In genomic region chr8:122854388-122854787, GRCm38 (mm10) we compare ENCODE assay signal across 23 mouse cellular contexts. TPM values are rescaled to one million over a fixed set of nuclear protein-coding genes. Genes with fewer than 3 reads are reported as not detected.
A peak's percentile ranks its signal among the peaks of the same experiment; 100 is the strongest.
DNase-seq lines count a peak whose midpoint lies in the region; ATAC-seq lines count a peak whose summit lies in the region.
"Had no signal": no experiment of that assay in that cellular context is flagged by ENCODE, and none has a peak within 500 bp of the region (broad histone marks: within the 10 kb centered on the region; RNA-seq: fewer than 3 reads in every experiment).

No protein-coding gene starts in this region.

- no peak for ATAC-seq in hindbrain, embryonic 16.5 days
- ATAC-seq: forebrain, embryonic 15.5 days; intestine, postnatal 0 days; Patski had no signal

- H3K27ac ChIP-seq in hindbrain, embryonic 10.5 days: peak overlapping the region; percentile 72; the same call in 1 of the 2 replicates
- no peak overlapping the region for H3K27ac ChIP-seq in hindbrain, embryonic 16.5 days (ENCODE audit: low read depth, low read length)
- H3K27ac ChIP-seq in limb, embryonic 10.5 days: peak overlapping the region; percentile 39; the same call in 1 of the 2 replicates
- H3K27ac ChIP-seq: forebrain, embryonic 12.5 days; forebrain, embryonic 15.5 days; heart, embryonic 15.5 days; hindbrain, embryonic 14.5 days had no signal

- H3K9ac ChIP-seq in hindbrain, embryonic 16.5 days (ENCODE audit: low read depth, low read length): no peak overlapping the region
- H3K9ac ChIP-seq: forebrain, embryonic 12.5 days; forebrain, embryonic 15.5 days; heart, embryonic 15.5 days; hindbrain, embryonic 14.5 days had no signal

- H3K4me2 ChIP-seq in hindbrain, embryonic 16.5 days (ENCODE audit: low read length): no peak overlapping the region
- H3K4me2 ChIP-seq: forebrain, embryonic 12.5 days; forebrain, embryonic 15.5 days; heart, embryonic 12.5 days; heart, embryonic 15.5 days; hindbrain, embryonic 14.5 days had no signal

- peak; percentile 58 for DNase-seq in cerebellum, adult 9-11 months
- DNase-seq in cerebellum, adult 11-12 months: no peak
- no peak for DNase-seq in hindbrain, embryonic 10.5 days (ENCODE audit: low spot score)
- DNase-seq in limb, embryonic 10.5 days (ENCODE audit: low spot score): no peak
- DNase-seq in kidney, postnatal 14 days: no peak
- DNase-seq: adrenal gland, postnatal 10 days; adrenal gland, postnatal 36 days; B cell, adult 2 months; cerebellum, adult 8-10 months; gastrocnemius, postnatal 25 days; heart, adult 18-20 months; heart, postnatal 10 days; heart, postnatal 36 days had no signal

- no peak overlapping the region for H3K4me3 ChIP-seq in hindbrain, embryonic 10.5 days
- no peak overlapping the region for H3K4me3 ChIP-seq in hindbrain, embryonic 16.5 days (ENCODE audit: low read length)
- H3K4me3 ChIP-seq in limb, embryonic 10.5 days: no peak overlapping the region
- H3K4me3 ChIP-seq: forebrain, embryonic 12.5 days; forebrain, embryonic 15.5 days; heart, embryonic 12.5 days; heart, embryonic 15.5 days had no signal

- H3K4me1 ChIP-seq in hindbrain, embryonic 10.5 days (replicated peaks): peaks cover 47% of the 10 kb centered on the region
- H3K4me1 ChIP-seq in hindbrain, embryonic 16.5 days (ENCODE audit: control insufficient read depth, insufficient read depth, low read depth, low read length): peaks cover 8% of the 10 kb centered on the region
- peaks cover 40% of the 10 kb centered on the region for H3K4me1 ChIP-seq in limb, embryonic 10.5 days

- peaks cover 37% of the 10 kb centered on the region for H3K27me3 ChIP-seq in hindbrain, embryonic 10.5 days (ENCODE audit: insufficient read depth, poor library complexity, severe bottlenecking)
- H3K27me3 ChIP-seq in hindbrain, embryonic 16.5 days (replicated peaks; ENCODE audit: control insufficient read depth, insufficient read depth, low read length): no peaks in the 10 kb centered on the region
- H3K27me3 ChIP-seq in limb, embryonic 10.5 days (ENCODE audit: low read depth, poor library complexity, severe bottlenecking): peaks cover 4% of the 10 kb centered on the region
- H3K27me3 ChIP-seq: forebrain, embryonic 15.5 days had no signal

- H3K36me3 ChIP-seq in hindbrain, embryonic 10.5 days: no peaks in the 10 kb centered on the region
- no peaks in the 10 kb centered on the region for H3K36me3 ChIP-seq in hindbrain, embryonic 16.5 days (ENCODE audit: control insufficient read depth, insufficient read depth, low read length)
- no peaks in the 10 kb centered on the region for H3K36me3 ChIP-seq in limb, embryonic 10.5 days
- H3K36me3 ChIP-seq: forebrain, embryonic 12.5 days; forebrain, embryonic 15.5 days; G1E; heart, embryonic 12.5 days; heart, embryonic 15.5 days had no signal

- 75% methylated on average over 7 of the region's 7 CpGs for WGBS in hindbrain, embryonic 10.5 days
- 80% methylated on average over 7 of the region's 7 CpGs for WGBS in hindbrain, embryonic 16.5 days
- WGBS in limb, embryonic 10.5 days: 76% methylated on average over 7 of the region's 7 CpGs

- H3K9me3 ChIP-seq in hindbrain, embryonic 10.5 days: no peaks in the 10 kb centered on the region
- no peaks in the 10 kb centered on the region for H3K9me3 ChIP-seq in hindbrain, embryonic 16.5 days (ENCODE audit: control insufficient read depth, low read length)
- no peaks in the 10 kb centered on the region for H3K9me3 ChIP-seq in limb, embryonic 10.5 days (replicated peaks)
- H3K9me3 ChIP-seq: forebrain, embryonic 12.5 days; forebrain, embryonic 15.5 days; G1E; heart, embryonic 12.5 days; heart, embryonic 15.5 days had no signal

RNA-seq across cellular contexts. Expression of gene Cdh15, which starts 6.6 kb away (rescaled TPM):
- 0.80 and 1.2 TPM in 2 replicates for polyA plus RNA-seq in hindbrain, embryonic 10.5 days (2016; fragmentation: Nextera tagmentation; extraction: Ambion mirVana)
- 2.3 and 2.9 TPM in 2 replicates for polyA plus RNA-seq in hindbrain, embryonic 16.5 days (2015; fragmentation: Nextera tagmentation; extraction: Ambion mirVana)
- 1.8 and 6.3 TPM in 2 replicates for polyA plus RNA-seq in limb, embryonic 10.5 days (2016; fragmentation: Nextera tagmentation; extraction: Ambion mirVana)
- polyA plus RNA-seq: G1E; gonadal fat pad, adult 2 months had no signal
